Mouse (Mus musculus) telencephalon, adult 2 months (tissue): ENCODE measurements around the gene Abhd4.

Experiments used
- DNase-seq: peaks from one replicate; pipeline ENCODE4 v3.0.0-alpha.2; 2011; ENCODE audit warnings: low read depth, low spot score

Gene Abhd4

GRCm38 (mm10) chr14:54253741-54254291 is at the start of gene Abhd4, which contains the start of gene Dad1:
Abhd4 (plus strand) TSS chr14:54254188.
Dad1 (minus strand) TSS chr14:54254104.
- DNase-seq, result peak; percentile 99

GRCm38 (mm10) chr14:54204311-54204710 is 49.7 kb upstream of the Abhd4 start:
- DNase-seq, result no peak

- DNase-seq, result no peak
These were observed 49.2 kb upstream of the Abhd4 start for GRCm38 (mm10) chr14:54204786-54205185.

GRCm38 (mm10) chr14:54205904-54206303 is 48.1 kb upstream of the Abhd4 start:
- DNase-seq, result no peak

GRCm38 (mm10) chr14:54206309-54206708 is 47.7 kb upstream of the Abhd4 start:
- DNase-seq, result no peak

- DNase-seq, result no peak
These were observed 47.0 kb upstream of the Abhd4 start for GRCm38 (mm10) chr14:54206750-54207550.

- DNase-seq, result no peak
These were observed 46.1 kb upstream of the Abhd4 start for GRCm38 (mm10) chr14:54207924-54208323.

- no peak for DNase-seq
These were observed 45.2 kb upstream of the Abhd4 start for GRCm38 (mm10) chr14:54208741-54209140.

- no peak for DNase-seq
These were observed 44.1 kb upstream of the Abhd4 start for GRCm38 (mm10) chr14:54209932-54210331.

- no peak for DNase-seq
These were observed 43.6 kb upstream of the Abhd4 start for GRCm38 (mm10) chr14:54210401-54210800.

- DNase-seq, result no peak
These were observed 42.8 kb upstream of the Abhd4 start for GRCm38 (mm10) chr14:54211199-54211598.

- DNase-seq, result no peak
These were observed 42.2 kb upstream of the Abhd4 start for GRCm38 (mm10) chr14:54211755-54212154.

- no peak for DNase-seq
These were observed 40.3 kb upstream of the Abhd4 start for GRCm38 (mm10) chr14:54213734-54214133.

- no peak for DNase-seq
These were observed 39.5 kb upstream of the Abhd4 start for GRCm38 (mm10) chr14:54214477-54214876.

GRCm38 (mm10) chr14:54214901-54215300 is 39.1 kb upstream of the Abhd4 start:
- no peak for DNase-seq

- DNase-seq, result no peak
These were observed 37.9 kb upstream of the Abhd4 start for GRCm38 (mm10) chr14:54216126-54216525.

GRCm38 (mm10) chr14:54218233-54218632 is 35.8 kb upstream of the Abhd4 start:
- no peak for DNase-seq

- no peak for DNase-seq
These were observed 35.3 kb upstream of the Abhd4 start for GRCm38 (mm10) chr14:54218721-54219120.

GRCm38 (mm10) chr14:54219256-54219655 is 34.7 kb upstream of the Abhd4 start:
- DNase-seq, result no peak

- no peak for DNase-seq
These were observed 34.1 kb upstream of the Abhd4 start for GRCm38 (mm10) chr14:54219849-54220248.

GRCm38 (mm10) chr14:54220726-54221494 is 33.1 kb upstream of the Abhd4 start:
- DNase-seq, result no peak

- no peak for DNase-seq
These were observed 32.3 kb upstream of the Abhd4 start for GRCm38 (mm10) chr14:54221641-54222040.
